Mouse (Mus musculus): Measurements from ENCODE around the gene Tnnc2. TPM values are rescaled to one million over a fixed set of nuclear protein-coding genes. Genes with fewer than 3 reads are reported as not detected.
"Not testable (repeated sequence)": the region's sequence is repeated elsewhere in the genome, so short reads cannot be mapped to it uniquely, and the experiment has no call there.

Gene Tnnc2
- total and polyA plus RNA-seq, 2 experiments from 2014 or later: 0.38 to 0.50 TPM

GRCm38 (mm10) chr2:164798554-164798953, 18.8 kb upstream of the Tnnc2 start:
- H3K4me3 ChIP-seq (ENCODE audit: low read depth, low read length); H3K4me1 ChIP-seq (ENCODE audit: insufficient read depth); ATAC-seq; H3K27ac ChIP-seq (ENCODE audit: low read depth, low read length); H3K9me3 ChIP-seq (ENCODE audit: low read length); H3K9ac ChIP-seq; H3K27me3 ChIP-seq (ENCODE audit: insufficient read depth, low read length); DNase-seq; H3K4me2 ChIP-seq (ENCODE audit: low read depth): not testable (repeated sequence)
- peak; percentile 34; the same call in 1 of the 2 replicates for TF ChIP-seq CTCF (IDR thresholded peaks at IDR 0.05; ENCODE audit: low read depth)
- H3K36me3 ChIP-seq (ENCODE audit: insufficient read depth): peaks cover 43% of the 10 kb centered on the region
- WGBS: 87% methylated on average over 6 of the region's 6 CpGs

GRCm38 (mm10) chr2:164795868-164796267, 16.1 kb upstream of the Tnnc2 start:
- WGBS: 84% methylated on average over 4 of the region's 4 CpGs
- Histone ChIP-seq H3K9ac (no peak overlapping the region), H3K27ac (ENCODE audit: low read depth, low read length) (no peak overlapping the region), H3K9me3 (ENCODE audit: low read length) (no peaks in the 10 kb centered on the region), H3K4me2 (ENCODE audit: low read depth) (no peak overlapping the region), H3K4me1 (ENCODE audit: insufficient read depth) (no peaks in the 10 kb centered on the region), H3K27me3 (ENCODE audit: insufficient read depth, low read length) (no peaks in the 10 kb centered on the region), H3K4me3 (ENCODE audit: low read depth, low read length) (no peak overlapping the region), H3K36me3 (ENCODE audit: insufficient read depth) (peaks cover 68% of the 10 kb centered on the region)
- ATAC-seq (no peak), DNase-seq (no peak)
- TF ChIP-seq CTCF (IDR thresholded peaks at IDR 0.05; ENCODE audit: low read depth): no peak

GRCm38 (mm10) chr2:164794293-164794692, 14.5 kb upstream of the Tnnc2 start:
- peak; percentile 57 for ATAC-seq
- H3K9me3 ChIP-seq (ENCODE audit: low read length): no peaks in the 10 kb centered on the region
- WGBS: 29% methylated on average over 5 of the region's 5 CpGs

DNA sequence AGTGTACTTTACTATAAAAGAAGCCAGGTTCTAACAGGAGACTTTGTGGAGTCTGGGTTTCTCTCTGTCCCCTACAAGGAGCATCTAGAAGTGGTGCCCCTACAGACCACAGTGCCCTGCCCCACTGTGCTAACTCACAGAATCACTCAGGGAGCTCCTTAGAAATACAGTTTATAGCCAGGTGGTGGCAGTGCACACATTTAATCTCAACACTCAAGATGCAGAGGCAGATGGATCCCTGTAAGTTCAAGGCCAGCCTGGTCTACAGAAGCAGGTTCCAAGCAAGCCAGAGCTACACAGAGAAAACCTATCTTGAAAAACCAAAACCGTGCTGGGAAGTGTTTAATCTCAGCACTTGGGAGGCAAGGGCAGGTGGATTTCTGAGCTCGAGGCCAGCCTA, 14.0 kb upstream of the Tnnc2 start:
- no peaks in the 10 kb centered on the region for H3K4me1 ChIP-seq (ENCODE audit: insufficient read depth)
- no peak overlapping the region for H3K4me2 ChIP-seq (ENCODE audit: low read depth)
- no peak overlapping the region for H3K9ac ChIP-seq
- no peak overlapping the region for H3K27ac ChIP-seq (ENCODE audit: low read depth, low read length)
- TF ChIP-seq CTCF (IDR thresholded peaks at IDR 0.05; ENCODE audit: low read depth): no peak
- peaks cover 62% of the 10 kb centered on the region for H3K36me3 ChIP-seq (ENCODE audit: insufficient read depth)
- ATAC-seq: peak; percentile 42; the same call in 1 of the 2 replicates
- 98% methylated on average over 2 of the region's 2 CpGs for WGBS
- H3K9me3 ChIP-seq (ENCODE audit: low read length): no peaks in the 10 kb centered on the region
- no peak for DNase-seq
- no peaks in the 10 kb centered on the region for H3K27me3 ChIP-seq (ENCODE audit: insufficient read depth, low read length)
- H3K4me3 ChIP-seq (ENCODE audit: low read depth, low read length): no peak overlapping the region

More at GRCm38 (mm10) chr2:164794293-164794692, 14.5 kb upstream of the Tnnc2 start:
- H3K4me3 ChIP-seq (ENCODE audit: low read depth, low read length): no peak overlapping the region
- peak; percentile 88 for DNase-seq
- H3K9ac ChIP-seq: no peak overlapping the region
- H3K4me1 ChIP-seq (ENCODE audit: insufficient read depth): no peaks in the 10 kb centered on the region
- peaks cover 63% of the 10 kb centered on the region for H3K36me3 ChIP-seq (ENCODE audit: insufficient read depth)
- no peak overlapping the region for H3K4me2 ChIP-seq (ENCODE audit: low read depth)
- H3K27me3 ChIP-seq (ENCODE audit: insufficient read depth, low read length): no peaks in the 10 kb centered on the region
- no peak overlapping the region for H3K27ac ChIP-seq (ENCODE audit: low read depth, low read length)
- TF ChIP-seq CTCF (IDR thresholded peaks at IDR 0.05; ENCODE audit: low read depth): peak; percentile 87

GRCm38 (mm10) chr2:164793236-164793635, 13.5 kb upstream of the Tnnc2 start:
- peaks cover 62% of the 10 kb centered on the region for H3K36me3 ChIP-seq (ENCODE audit: insufficient read depth)
- no peak overlapping the region for H3K4me2 ChIP-seq (ENCODE audit: low read depth)
- H3K9me3 ChIP-seq (ENCODE audit: low read length): no peaks in the 10 kb centered on the region
- TF ChIP-seq CTCF (IDR thresholded peaks at IDR 0.05; ENCODE audit: low read depth): peak; percentile 73
- H3K27ac ChIP-seq (ENCODE audit: low read depth, low read length): no peak overlapping the region
- WGBS: 81% methylated on average over 3 of the region's 3 CpGs
- no peaks in the 10 kb centered on the region for H3K27me3 ChIP-seq (ENCODE audit: insufficient read depth, low read length)
- no peak for DNase-seq
- H3K4me3 ChIP-seq (ENCODE audit: low read depth, low read length): no peak overlapping the region
- H3K4me1 ChIP-seq (ENCODE audit: insufficient read depth): no peaks in the 10 kb centered on the region
- H3K9ac ChIP-seq: no peak overlapping the region
- ATAC-seq: peak; percentile 15; the same call in 1 of the 2 replicates

DNA sequence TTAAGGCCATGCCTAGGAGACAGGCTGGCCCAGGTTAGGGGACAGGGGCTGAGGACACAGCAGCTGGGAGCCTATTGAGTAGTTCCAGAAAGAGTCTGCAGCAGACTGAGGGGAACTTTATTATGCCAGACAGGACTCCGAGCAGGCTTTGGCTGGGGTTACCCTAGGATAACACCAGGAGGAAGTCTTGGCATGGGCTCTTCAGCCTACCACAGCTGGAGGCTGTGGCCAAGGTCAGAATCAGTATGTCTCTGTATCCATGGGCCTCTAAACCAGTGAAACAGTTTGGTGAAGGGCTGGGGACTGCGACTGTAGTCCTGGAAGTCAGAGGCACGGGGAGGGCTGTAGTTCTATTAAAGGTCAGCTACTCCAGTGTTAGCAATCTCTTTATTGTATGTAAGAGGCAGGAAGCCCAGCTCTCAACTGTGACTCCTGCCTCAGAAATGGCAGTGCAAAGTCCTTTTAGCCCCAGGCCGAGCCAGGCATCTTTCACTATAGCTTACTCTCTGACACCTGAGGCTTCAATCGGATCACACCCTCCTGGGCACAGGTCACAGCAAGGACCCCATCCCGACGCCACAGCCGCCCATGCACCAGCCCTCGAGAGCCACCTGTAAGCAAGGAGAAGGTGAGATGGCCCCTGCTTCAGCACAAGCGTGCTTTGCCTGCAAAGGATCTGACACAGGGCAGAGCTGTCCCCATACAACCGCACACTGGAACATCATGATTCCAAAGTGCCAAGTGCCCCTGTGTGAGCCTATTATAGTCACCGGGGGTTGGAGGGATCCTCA, 12.8 kb upstream of the Tnnc2 start:
- no peaks in the 10 kb centered on the region for H3K27me3 ChIP-seq (ENCODE audit: insufficient read depth, low read length)
- H3K4me3 ChIP-seq (ENCODE audit: low read depth, low read length): no peak overlapping the region
- WGBS: 93% methylated on average over 12 of the region's 12 CpGs
- no peak overlapping the region for H3K27ac ChIP-seq (ENCODE audit: low read depth, low read length)
- no peak overlapping the region for H3K4me2 ChIP-seq (ENCODE audit: low read depth)
- H3K9ac ChIP-seq: no peak overlapping the region
- no peaks in the 10 kb centered on the region for H3K9me3 ChIP-seq (ENCODE audit: low read length)
- no peak for ATAC-seq
- no peak for DNase-seq
- H3K4me1 ChIP-seq (ENCODE audit: insufficient read depth): no peaks in the 10 kb centered on the region
- TF ChIP-seq CTCF (IDR thresholded peaks at IDR 0.05; ENCODE audit: low read depth): no peak
- peaks cover 58% of the 10 kb centered on the region for H3K36me3 ChIP-seq (ENCODE audit: insufficient read depth)

DNA sequence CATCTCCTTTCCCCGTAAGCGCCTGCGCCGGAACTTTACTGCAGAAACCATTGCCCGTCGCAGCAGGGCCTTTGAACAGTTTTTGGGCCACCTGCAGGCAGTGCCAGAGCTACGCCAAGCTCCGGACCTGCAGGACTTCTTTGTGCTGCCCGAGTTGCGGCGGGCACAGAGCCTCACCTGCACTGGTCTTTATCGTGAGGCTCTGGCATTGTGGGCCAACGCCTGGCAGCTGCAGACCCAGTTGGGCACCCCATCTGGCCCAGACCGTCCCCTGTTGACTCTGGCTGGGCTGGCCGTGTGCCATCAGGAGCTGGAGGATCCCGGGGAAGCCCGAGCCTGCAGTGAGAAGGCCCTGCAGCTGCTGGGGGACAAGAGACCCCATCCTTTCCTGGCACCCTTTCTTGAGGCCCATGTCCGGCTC, 12.1 kb upstream of the Tnnc2 start:
- 84% methylated on average over 18 of the region's 18 CpGs for WGBS
- no peak for TF ChIP-seq CTCF (IDR thresholded peaks at IDR 0.05; ENCODE audit: low read depth)
- H3K9me3 ChIP-seq (ENCODE audit: low read length): no peaks in the 10 kb centered on the region
- no peak overlapping the region for H3K9ac ChIP-seq
- no peak overlapping the region for H3K27ac ChIP-seq (ENCODE audit: low read depth, low read length)
- ATAC-seq (no peak), DNase-seq (no peak)
- no peak overlapping the region for H3K4me3 ChIP-seq (ENCODE audit: low read depth, low read length)
- peaks cover 55% of the 10 kb centered on the region for H3K36me3 ChIP-seq (ENCODE audit: insufficient read depth)
- no peak overlapping the region for H3K4me2 ChIP-seq (ENCODE audit: low read depth)
- no peaks in the 10 kb centered on the region; the same call in 1 of the 2 replicates for H3K4me1 ChIP-seq (ENCODE audit: insufficient read depth)
- H3K27me3 ChIP-seq (ENCODE audit: insufficient read depth, low read length): no peaks in the 10 kb centered on the region
